ENCODE assay signal across 25 mouse cellular contexts in genomic region chr4:98790721-98791120, GRCm38 (mm10). TPM values are rescaled to one million over a fixed set of nuclear protein-coding genes. Genes with fewer than 3 reads are reported as not detected.
DNase-seq lines count a peak whose midpoint lies in the region; ATAC-seq lines count a peak whose summit lies in the region.
"Had no signal": no experiment of that assay in that cellular context is flagged by ENCODE, and none has a peak within 500 bp of the region (broad histone marks: within the 10 kb centered on the region; RNA-seq: fewer than 3 reads in every experiment).

No protein-coding gene starts in this region.

- H3K27ac ChIP-seq in heart, embryonic 14.5 days (replicated peaks in 1 of 2; ENCODE audit: control insufficient read depth in 1 of 2, insufficient read depth in 1 of 2, low read depth in 2 of 2, low read length in 2 of 2): no peak overlapping the region
- H3K27ac ChIP-seq in kidney, embryonic 16.5 days (ENCODE audit: low read length): peak overlapping the region; percentile 50
- H3K27ac ChIP-seq in embryonic facial prominence, embryonic 13.5 days: peak overlapping the region; percentile 83
- H3K27ac ChIP-seq: liver, embryonic 15.5 days; midbrain, embryonic 12.5 days had no signal

- H3K4me2 ChIP-seq in heart, embryonic 14.5 days (ENCODE audit: low read length): 0 out of 2 replicates have a peak overlapping the region, but pooled peaks have one; percentile 69
- no peak overlapping the region for H3K4me2 ChIP-seq in kidney, embryonic 16.5 days (replicated peaks; ENCODE audit: low read depth, low read length)
- no peak overlapping the region for H3K4me2 ChIP-seq in embryonic facial prominence, embryonic 13.5 days

- no peak for ATAC-seq in heart, embryonic 14.5 days (ENCODE audit: insufficient number of reproducible peaks, insufficient read depth, low FRiP score, low read depth)
- ATAC-seq in kidney, embryonic 16.5 days (ENCODE audit: low FRiP score, low TSS enrichment): no peak
- no peak for ATAC-seq in embryonic facial prominence, embryonic 13.5 days (ENCODE audit: insufficient number of reproducible peaks, insufficient read depth, low FRiP score, low TSS enrichment, low read depth)
- ATAC-seq: activated CD4-positive, CD25-positive, alpha-beta regulatory T cell, adult 4 months had no signal

- no peak for DNase-seq in heart, adult 11 months
- no peak for DNase-seq in kidney, postnatal 25 days
- peak; percentile 27 for DNase-seq in Muller cell, postnatal 12 days (ENCODE audit: inconsistent ontology term)
- no peak for DNase-seq in urinary bladder, postnatal 36 days (ENCODE audit: low spot score in 2 of 2)
- no peak for DNase-seq in gastrocnemius, adult 8-10 months (ENCODE audit: low spot score in 2 of 2)
- DNase-seq: adrenal gland, postnatal 14 days; B cell, adult 2 months; cerebellum, adult 11-12 months; cerebellum, postnatal 36 days; gastrocnemius, postnatal 25 days; kidney, adult 9 months; layer of hippocampus, postnatal 36 days; left cerebral cortex, postnatal 4 days; right cerebral cortex, postnatal 14 days; thymus, postnatal 14 days had no signal

- no peaks in the 10 kb centered on the region for H3K36me3 ChIP-seq in heart, embryonic 14.5 days (ENCODE audit: control insufficient read depth, insufficient read depth, low read length)
- H3K36me3 ChIP-seq in kidney, embryonic 16.5 days (ENCODE audit: insufficient read depth, low read length): no peaks in the 10 kb centered on the region
- no peaks in the 10 kb centered on the region for H3K36me3 ChIP-seq in embryonic facial prominence, embryonic 13.5 days
- H3K36me3 ChIP-seq: heart, embryonic 10.5 days; liver, embryonic 15.5 days; midbrain, embryonic 12.5 days; stomach, embryonic 15.5 days had no signal

- no peaks in the 10 kb centered on the region for H3K27me3 ChIP-seq in heart, embryonic 14.5 days (ENCODE audit: control insufficient read depth, insufficient read depth, low read length)
- no peaks in the 10 kb centered on the region for H3K27me3 ChIP-seq in kidney, embryonic 16.5 days (ENCODE audit: insufficient read depth, low read length)
- no peaks in the 10 kb centered on the region for H3K27me3 ChIP-seq in embryonic facial prominence, embryonic 13.5 days
- H3K27me3 ChIP-seq: liver, embryonic 15.5 days; midbrain, embryonic 12.5 days; stomach, embryonic 15.5 days had no signal

- H3K9ac ChIP-seq in heart, embryonic 14.5 days (ENCODE audit: low read length): no peak overlapping the region
- no peak overlapping the region for H3K9ac ChIP-seq in kidney, embryonic 16.5 days (replicated peaks; ENCODE audit: low read length)
- H3K9ac ChIP-seq in embryonic facial prominence, embryonic 13.5 days: no peak overlapping the region
- H3K9ac ChIP-seq: liver, embryonic 15.5 days; stomach, embryonic 15.5 days had no signal

- H3K4me3 ChIP-seq in heart, embryonic 14.5 days (ENCODE audit: control insufficient read depth in 1 of 2, insufficient read depth in 1 of 2, low read depth in 1 of 2, low read length in 2 of 2): no peak overlapping the region
- H3K4me3 ChIP-seq in kidney, embryonic 16.5 days (ENCODE audit: low read length): no peak overlapping the region
- H3K4me3 ChIP-seq in embryonic facial prominence, embryonic 13.5 days: no peak overlapping the region
- H3K4me3 ChIP-seq: liver, embryonic 15.5 days had no signal

- H3K9me3 ChIP-seq in heart, embryonic 14.5 days (ENCODE audit: control insufficient read depth, low read length): no peaks in the 10 kb centered on the region
- H3K9me3 ChIP-seq in kidney, embryonic 16.5 days (ENCODE audit: low read length): no peaks in the 10 kb centered on the region
- H3K9me3 ChIP-seq in embryonic facial prominence, embryonic 13.5 days: no peaks in the 10 kb centered on the region
- H3K9me3 ChIP-seq: heart, embryonic 10.5 days; liver, embryonic 15.5 days; midbrain, embryonic 12.5 days; stomach, embryonic 15.5 days had no signal

- 52% methylated on average over 1 of the region's 1 CpGs for WGBS in heart, embryonic 14.5 days
- 64% methylated on average over 1 of the region's 1 CpGs for WGBS in kidney, embryonic 16.5 days
- 59% methylated on average over 1 of the region's 1 CpGs for WGBS in embryonic facial prominence, embryonic 13.5 days

- H3K4me1 ChIP-seq in heart, embryonic 14.5 days (ENCODE audit: control insufficient read depth in 2 of 2, insufficient read depth in 2 of 2, low read length in 2 of 2): peaks cover 3% of the 10 kb centered on the region in 2 experiments; a peak in 3 of 4 replicates
- peaks cover 26% of the 10 kb centered on the region for H3K4me1 ChIP-seq in kidney, embryonic 16.5 days (ENCODE audit: insufficient read depth, low read length)
- H3K4me1 ChIP-seq in embryonic facial prominence, embryonic 13.5 days: peaks cover 44% of the 10 kb centered on the region

RNA-seq across cellular contexts. Expression of gene Kank4, which starts 26.6 kb away (rescaled TPM):
- polyA plus RNA-seq in heart, embryonic 14.5 days (2014; fragmentation: Nextera tagmentation; extraction: Ambion mirVana): 0.70 and 0.84 TPM in 2 replicates
- 2.4 and 2.6 TPM in 2 replicates for polyA plus RNA-seq in kidney, embryonic 16.5 days (2015; fragmentation: Nextera tagmentation; extraction: Ambion mirVana)
- 3.2 and 3.4 TPM in 2 replicates for polyA plus RNA-seq in embryonic facial prominence, embryonic 13.5 days (2015; fragmentation: Nextera tagmentation; extraction: Ambion mirVana)
- 1 to 10 TPM in 2 of 4 experiments, under 1 TPM in 2; 0.43 to 1.4 (median 0.86) TPM for total RNA-seq in gastrocnemius, adult 8-10 months (2022)
- polyA plus RNA-seq: activated CD4-positive, CD25-positive, alpha-beta regulatory T cell, adult 4 months had no signal

RNA-seq across cellular contexts. Expression of gene I0C0044D17Rik, which starts 32.9 kb away (rescaled TPM):
- polyA plus RNA-seq in heart, embryonic 14.5 days (2014; fragmentation: Nextera tagmentation; extraction: Ambion mirVana): not detected in 2 replicates
- not detected in 2 replicates for polyA plus RNA-seq in kidney, embryonic 16.5 days (2015; fragmentation: Nextera tagmentation; extraction: Ambion mirVana)
- not detected in 2 replicates for polyA plus RNA-seq in embryonic facial prominence, embryonic 13.5 days (2015; fragmentation: Nextera tagmentation; extraction: Ambion mirVana)
- total RNA-seq in gastrocnemius, adult 8-10 months (2022): not detected
- total RNA-seq: adrenal gland, postnatal 14 days; gastrocnemius, postnatal 25 days; layer of hippocampus, postnatal 36 days; left cerebral cortex, postnatal 4 days had no signal
- polyA plus RNA-seq: activated CD4-positive, CD25-positive, alpha-beta regulatory T cell, adult 4 months; heart, embryonic 10.5 days; hindbrain, embryonic 11.5 days; liver, embryonic 15.5 days; midbrain, embryonic 12.5 days; spleen, adult 2 months; stomach, embryonic 15.5 days had no signal

Comparison
In these comparisons a context has a peak if more than half of its experiments do, and no peak if none do; other contexts are left out.
1. H3K27ac ChIP-seq: peak in kidney, embryonic 16.5 days (single experiment) and embryonic facial prominence, embryonic 13.5 days (single experiment); none in heart, embryonic 14.5 days (0 of 2).